8 mouse cellular contexts compared by ENCODE assay signal in the genomic region with DNA sequence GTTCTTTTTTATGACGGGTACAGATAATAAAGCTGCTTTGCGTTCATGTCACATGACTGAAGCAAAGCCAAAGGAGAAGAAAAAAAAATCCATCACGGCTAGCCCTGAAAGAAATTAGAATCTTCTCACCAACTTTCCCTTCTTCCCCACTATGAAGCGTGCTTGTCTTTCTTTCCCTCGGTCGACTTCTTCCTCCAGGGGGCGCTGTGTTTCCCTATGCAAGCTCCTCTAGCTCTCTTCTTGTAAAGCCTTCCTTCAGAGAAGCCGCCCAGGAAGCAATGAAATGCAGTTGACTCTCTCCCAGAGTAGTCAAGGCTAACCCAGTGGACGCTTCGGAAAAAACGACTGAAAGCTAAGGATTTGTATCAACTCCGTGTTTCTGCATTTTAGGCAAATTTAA.
DNase-seq lines count a peak whose midpoint lies in the region; ATAC-seq and TF ChIP-seq lines count a peak whose summit lies in the region.

No protein-coding gene starts in this region.

- no peaks in the 10 kb centered on the region for H3K27me3 ChIP-seq in splenic B cell, adult 2 months (ENCODE audit: control insufficient read depth, insufficient read depth, low read length, poor library complexity, severe bottlenecking)
- no peaks in the 10 kb centered on the region for H3K27me3 ChIP-seq in kidney, embryonic 15.5 days

- no peaks in the 10 kb centered on the region for H3K36me3 ChIP-seq in splenic B cell, adult 2 months (ENCODE audit: control insufficient read depth, insufficient read depth, low read length, poor library complexity, severe bottlenecking)
- no peaks in the 10 kb centered on the region for H3K36me3 ChIP-seq in kidney, embryonic 15.5 days

- WGBS in kidney, embryonic 15.5 days: 55% methylated on average over 12 of the region's 12 CpGs

- peak; percentile 25 to 37 for DNase-seq in cerebellum, adult 18-20 months
- DNase-seq in cerebellum, adult 11-12 months: no peak
- no peak for DNase-seq in left cerebral cortex, adult 2 months (ENCODE audit: extremely low spot score in 1 of 2, low spot score in 2 of 2)
- DNase-seq in left cerebral cortex, postnatal 36 days (ENCODE audit: low spot score in 2 of 2): no peak
- peak; percentile 65 for DNase-seq in WW6 (ENCODE audit: low read depth, low spot score)
- DNase-seq in forelimb bud, embryonic 11.5 days (ENCODE audit: low read depth, low spot score): peak; percentile 46
- DNase-seq in splenic B cell, adult 2 months (ENCODE audit: low read depth, low spot score): peak; percentile 27

- no peak overlapping the region for H3K4me3 ChIP-seq in left cerebral cortex, adult 2 months
- H3K4me3 ChIP-seq in kidney, embryonic 15.5 days (replicated peaks): no peak overlapping the region

- no peak for ATAC-seq in kidney, embryonic 15.5 days (replicated peaks; ENCODE audit: low FRiP score)

- H3K4me2 ChIP-seq in kidney, embryonic 15.5 days: no peak overlapping the region

- H3K9ac ChIP-seq in kidney, embryonic 15.5 days: no peak overlapping the region

- no peak overlapping the region for H3K27ac ChIP-seq in left cerebral cortex, adult 2 months
- H3K27ac ChIP-seq in kidney, embryonic 15.5 days: no peak overlapping the region

- peak; percentile 48 for TF ChIP-seq CTCF in left cerebral cortex, adult 2 months (IDR thresholded peaks at IDR 0.05)

- no peaks in the 10 kb centered on the region for H3K9me3 ChIP-seq in kidney, embryonic 15.5 days (replicated peaks)

- peaks cover 4% of the 10 kb centered on the region; the same call in 1 of the 2 replicates for H3K4me1 ChIP-seq in kidney, embryonic 15.5 days

- intact Hi-C loops in left cerebral cortex, adult 2 months (cut with DNase I): no loop called here
- intact Hi-C loops in left cerebral cortex, postnatal 36 days (cut with DNase I): no loop called here

Comparison
In these comparisons a context has a peak if more than half of its experiments do, and no peak if none do; other contexts are left out.
1. DNase-seq: peak in cerebellum, adult 18-20 months (2 of 2), WW6 (single experiment), forelimb bud, embryonic 11.5 days (single experiment) and splenic B cell, adult 2 months (single experiment); none in cerebellum, adult 11-12 months (single experiment), left cerebral cortex, adult 2 months (0 of 2) and left cerebral cortex, postnatal 36 days (0 of 2).